13 mouse cellular contexts compared by ENCODE assay signal in genomic region chr3:115924401-115925190, GRCm38 (mm10). TPM values are rescaled to one million over a fixed set of nuclear protein-coding genes. Genes with fewer than 3 reads are reported as not detected.
A peak's percentile ranks its signal among the peaks of the same experiment; 100 is the strongest.
DNase-seq lines count a peak whose midpoint lies in the region; ATAC-seq and TF ChIP-seq lines count a peak whose summit lies in the region.
"Had no signal": no experiment of that assay in that cellular context is flagged by ENCODE, and none has a peak within 500 bp of the region (broad histone marks: within the 10 kb centered on the region; RNA-seq: fewer than 3 reads in every experiment).

No protein-coding gene starts in this region.

- H3K27me3 ChIP-seq in kidney, adult 2 months (replicated peaks; ENCODE audit: control insufficient read depth, insufficient read depth, low read length), result no peaks in the 10 kb centered on the region
- no peaks in the 10 kb centered on the region for H3K27me3 ChIP-seq in kidney, embryonic 15.5 days
- H3K27me3 ChIP-seq in heart, embryonic 15.5 days, result no peaks in the 10 kb centered on the region
- no peaks in the 10 kb centered on the region for H3K27me3 ChIP-seq in liver, embryonic 12.5 days (replicated peaks)
- H3K27me3 ChIP-seq in stomach, embryonic 14.5 days (ENCODE audit: control insufficient read depth, insufficient read depth, low read length), result no peaks in the 10 kb centered on the region
- H3K27me3 ChIP-seq in midbrain, postnatal 0 days (ENCODE audit: insufficient read depth, low read length), result no peaks in the 10 kb centered on the region
- H3K27me3 ChIP-seq: CH12.LX; neural tube, embryonic 15.5 days had no signal

- no peak for TF ChIP-seq CTCF in kidney, adult 2 months (conservative IDR thresholded peaks at IDR 0.05; ENCODE audit: insufficient read depth, insufficient read length, low read depth, low read length)
- TF ChIP-seq CTCF in midbrain, postnatal 0 days (IDR thresholded peaks at IDR 0.05), result no peak

- 76% methylated on average over 4 of the region's 4 CpGs for WGBS in kidney, adult 2 months
- WGBS in kidney, embryonic 15.5 days, result 84% methylated on average over 4 of the region's 4 CpGs
- 57% methylated on average over 4 of the region's 4 CpGs for WGBS in heart, embryonic 15.5 days
- 70% methylated on average over 4 of the region's 4 CpGs for WGBS in liver, embryonic 12.5 days (ENCODE audit: insufficient replicate concordance)
- WGBS in stomach, embryonic 14.5 days, result 84% methylated on average over 4 of the region's 4 CpGs
- 87% methylated on average over 4 of the region's 4 CpGs for WGBS in midbrain, postnatal 0 days

- no peaks in the 10 kb centered on the region for H3K9me3 ChIP-seq in kidney, embryonic 15.5 days (replicated peaks)
- H3K9me3 ChIP-seq in heart, embryonic 15.5 days (replicated peaks), result no peaks in the 10 kb centered on the region
- no peaks in the 10 kb centered on the region for H3K9me3 ChIP-seq in liver, embryonic 12.5 days (replicated peaks)
- no peaks in the 10 kb centered on the region for H3K9me3 ChIP-seq in stomach, embryonic 14.5 days (ENCODE audit: control insufficient read depth, low read depth, low read length)
- no peaks in the 10 kb centered on the region for H3K9me3 ChIP-seq in midbrain, postnatal 0 days (ENCODE audit: low read length)
- H3K9me3 ChIP-seq: neural tube, embryonic 15.5 days had no signal

- H3K4me1 ChIP-seq in kidney, adult 2 months (ENCODE audit: control insufficient read depth, insufficient read depth, low read length), result no peaks in the 10 kb centered on the region
- no peaks in the 10 kb centered on the region for H3K4me1 ChIP-seq in kidney, embryonic 15.5 days
- peaks cover 2% of the 10 kb centered on the region; the same call in 1 of the 2 replicates for H3K4me1 ChIP-seq in heart, embryonic 15.5 days (replicated peaks)
- H3K4me1 ChIP-seq in liver, embryonic 12.5 days, result no peaks in the 10 kb centered on the region
- H3K4me1 ChIP-seq in stomach, embryonic 14.5 days (ENCODE audit: control insufficient read depth, insufficient read depth, low read length), result no peaks in the 10 kb centered on the region
- no peaks in the 10 kb centered on the region for H3K4me1 ChIP-seq in midbrain, postnatal 0 days (ENCODE audit: insufficient read depth, low read length)
- H3K4me1 ChIP-seq: neural tube, embryonic 15.5 days had no signal

- no peak overlapping the region for H3K4me2 ChIP-seq in kidney, embryonic 15.5 days
- no peak overlapping the region for H3K4me2 ChIP-seq in heart, embryonic 15.5 days
- H3K4me2 ChIP-seq in liver, embryonic 12.5 days, result no peak overlapping the region
- no peak overlapping the region for H3K4me2 ChIP-seq in stomach, embryonic 14.5 days (replicated peaks; ENCODE audit: low read depth, low read length)
- no peak overlapping the region for H3K4me2 ChIP-seq in midbrain, postnatal 0 days (ENCODE audit: low read depth, low read length, poor library complexity, severe bottlenecking)
- H3K4me2 ChIP-seq: neural tube, embryonic 15.5 days had no signal

- ATAC-seq in kidney, embryonic 15.5 days (replicated peaks; ENCODE audit: low FRiP score), result no peak
- no peak for ATAC-seq in heart, embryonic 15.5 days (replicated peaks; ENCODE audit: insufficient number of reproducible peaks, insufficient read depth, low FRiP score, low read depth)
- ATAC-seq in liver, embryonic 12.5 days, result peak; percentile 79
- ATAC-seq in stomach, embryonic 14.5 days (ENCODE audit: insufficient number of reproducible peaks, insufficient read depth, low FRiP score, low read depth), result peak; percentile 71; the same call in 1 of the 2 replicates
- no peak for ATAC-seq in midbrain, postnatal 0 days (ENCODE audit: low FRiP score)

- no peak overlapping the region for H3K27ac ChIP-seq in kidney, adult 2 months (ENCODE audit: insufficient read depth, low read depth, low read length)
- no peak overlapping the region for H3K27ac ChIP-seq in kidney, embryonic 15.5 days
- peak overlapping the region; percentile 37 for H3K27ac ChIP-seq in heart, embryonic 15.5 days
- H3K27ac ChIP-seq in liver, embryonic 12.5 days, result peak overlapping the region; percentile 49; the same call in 1 of the 2 replicates
- no peak overlapping the region for H3K27ac ChIP-seq in stomach, embryonic 14.5 days (ENCODE audit: low read length)
- no peak overlapping the region for H3K27ac ChIP-seq in midbrain, postnatal 0 days (ENCODE audit: low read depth, low read length)
- H3K27ac ChIP-seq: neural tube, embryonic 15.5 days had no signal

- no peak overlapping the region for H3K9ac ChIP-seq in kidney, embryonic 15.5 days
- H3K9ac ChIP-seq in heart, embryonic 15.5 days, result no peak overlapping the region
- no peak overlapping the region for H3K9ac ChIP-seq in liver, embryonic 12.5 days
- H3K9ac ChIP-seq in stomach, embryonic 14.5 days (replicated peaks; ENCODE audit: low read depth, low read length), result no peak overlapping the region
- no peak overlapping the region for H3K9ac ChIP-seq in midbrain, postnatal 0 days (replicated peaks; ENCODE audit: low read length, poor library complexity, severe bottlenecking)
- H3K9ac ChIP-seq: neural tube, embryonic 15.5 days had no signal

- DNase-seq in kidney, adult 2 months, result peak; percentile 40
- DNase-seq in midbrain, postnatal 0 days (ENCODE audit: low spot score), result no peak
- no peak for DNase-seq in cerebellum, adult 11-12 months
- no peak for DNase-seq in embryo, embryonic 10.5 days (ENCODE audit: low spot score)
- DNase-seq: cerebellum, postnatal 10 days; midbrain, embryonic 14.5 days; right cerebral cortex, postnatal 4 days had no signal

- no peaks in the 10 kb centered on the region for H3K36me3 ChIP-seq in kidney, adult 2 months (ENCODE audit: control insufficient read depth, insufficient read depth, low read length)
- H3K36me3 ChIP-seq in kidney, embryonic 15.5 days, result peaks cover 29% of the 10 kb centered on the region
- peaks cover 9% of the 10 kb centered on the region for H3K36me3 ChIP-seq in heart, embryonic 15.5 days
- peaks cover 54% of the 10 kb centered on the region for H3K36me3 ChIP-seq in liver, embryonic 12.5 days
- peaks cover 3% of the 10 kb centered on the region; the same call in 1 of the 2 replicates for H3K36me3 ChIP-seq in stomach, embryonic 14.5 days (ENCODE audit: control insufficient read depth, insufficient read depth, low read length)
- H3K36me3 ChIP-seq in midbrain, postnatal 0 days (ENCODE audit: insufficient read depth, low read length), result peaks cover 10% of the 10 kb centered on the region

- TF ChIP-seq POLR2A in kidney, adult 2 months (IDR thresholded peaks at IDR 0.05; ENCODE audit: low read depth, low read length), result no peak

- H3K4me3 ChIP-seq in kidney, adult 2 months (ENCODE audit: insufficient read depth, low read depth, low read length), result no peak overlapping the region
- H3K4me3 ChIP-seq in kidney, embryonic 15.5 days (replicated peaks), result no peak overlapping the region
- H3K4me3 ChIP-seq in heart, embryonic 15.5 days, result no peak overlapping the region
- no peak overlapping the region for H3K4me3 ChIP-seq in liver, embryonic 12.5 days
- H3K4me3 ChIP-seq in stomach, embryonic 14.5 days (ENCODE audit: low read depth, low read length), result no peak overlapping the region
- H3K4me3 ChIP-seq in midbrain, postnatal 0 days (ENCODE audit: low read depth, low read length), result no peak overlapping the region
- H3K4me3 ChIP-seq: neural tube, embryonic 15.5 days had no signal

RNA-seq across cellular contexts. Expression of gene Dph5, which starts 37.0 kb away (rescaled TPM):
- 4.1 and 6.1 TPM in 2 replicates for polyA plus RNA-seq in kidney, adult 2 months (2012; rRNA removed)
- polyA plus RNA-seq in kidney, embryonic 15.5 days (2015; fragmentation: Nextera tagmentation; extraction: Ambion mirVana), result 27.4 and 28.4 TPM in 2 replicates
- polyA plus RNA-seq in heart, embryonic 15.5 days (2015; fragmentation: Nextera tagmentation; extraction: Ambion mirVana), result 15.2 and 22.0 TPM in 2 replicates
- polyA plus RNA-seq in liver, embryonic 12.5 days (2016; fragmentation: Nextera tagmentation; extraction: Ambion mirVana), result 31.5 and 32.1 TPM in 2 replicates
- 30.3 and 30.8 TPM in 2 replicates for polyA plus RNA-seq in stomach, embryonic 14.5 days (2014; fragmentation: Nextera tagmentation; extraction: Ambion mirVana)
- 9.3 and 14.5 TPM in 2 replicates for total RNA-seq in midbrain, postnatal 0 days (2014; rRNA removed)
- 18.3 and 19.7 TPM in 2 replicates for polyA plus RNA-seq in midbrain, postnatal 0 days (2015; fragmentation: Nextera tagmentation; extraction: Ambion mirVana)

Comparison
In these comparisons a context has a peak if more than half of its experiments do, and no peak if none do; other contexts are left out.
1. H3K27ac ChIP-seq: peak in heart, embryonic 15.5 days (single experiment) and liver, embryonic 12.5 days (single experiment); none in kidney, adult 2 months (single experiment), kidney, embryonic 15.5 days (single experiment), stomach, embryonic 14.5 days (single experiment) and midbrain, postnatal 0 days (single experiment).
2. ATAC-seq: peak in liver, embryonic 12.5 days (single experiment) and stomach, embryonic 14.5 days (single experiment); none in kidney, embryonic 15.5 days (single experiment), heart, embryonic 15.5 days (single experiment) and midbrain, postnatal 0 days (single experiment).